Mouse (Mus musculus) forebrain, embryonic 10.5 days (tissue): ENCODE data around the gene Tspan13. TPM values are rescaled to one million over a fixed set of nuclear protein-coding genes. Genes with fewer than 3 reads are reported as not detected.

Source experiments
- DNase-seq: peaks from one replicate; pipeline ENCODE4 v3.0.0-alpha.2; 2017; ENCODE audit warnings: low spot score; ENCODE audit errors: extremely low spot score
- H3K27ac ChIP-seq: fragments of 300-500 bp; sonication (generic); 2 replicates; pipeline ENCODE4 v1.5.1; 2016; ENCODE audit warnings: mild to moderate bottlenecking
- H3K27me3 ChIP-seq: fragments of 300-500 bp; sonication (generic); 2 replicates; pipeline ENCODE4 v1.6.1; 2016; ENCODE audit warnings: mild to moderate bottlenecking; ENCODE audit not compliant: poor library complexity, severe bottlenecking
- H3K36me3 ChIP-seq: fragments of 300-500 bp; sonication (generic); replicated peaks from 2 replicates; pipeline ENCODE4 v1.6.1; 2016; ENCODE audit warnings: mild to moderate bottlenecking, moderate library complexity
- H3K4me1 ChIP-seq: fragments of 300-500 bp; sonication (generic); 2 replicates; pipeline ENCODE4 v1.6.1; 2016
- H3K4me3 ChIP-seq: fragments of 300-500 bp; sonication (generic); 2 replicates; pipeline ENCODE4 v1.5.1; 2016; ENCODE audit warnings: mild to moderate bottlenecking, moderate library complexity
- H3K9me3 ChIP-seq: fragments of 300-500 bp; sonication (generic); 2 replicates; pipeline ENCODE4 v1.6.1; 2016; ENCODE audit warnings: mild to moderate bottlenecking, moderate library complexity
- WGBS: fragments of 180-500 bp; shearing (Covaris S2); methylation state at CpG from one replicate; pipeline ENCODE4 v1.1.7; 2016; 5-methylcytosine and 5-hydroxymethylcytosine counted together
- polyA plus RNA-seq: library from polyadenylated mRNA; unstranded; fragments of >200 nt; fragmentation: Nextera tagmentation; extraction: Ambion mirVana; gene quantifications from 2 replicates; pipeline ENCODE4 v1.2.1, GENCODE M21; 2016

The Tspan13 gene
- polyA plus RNA-seq, 1 experiment from 2014 or later, result 161 TPM

DNA sequence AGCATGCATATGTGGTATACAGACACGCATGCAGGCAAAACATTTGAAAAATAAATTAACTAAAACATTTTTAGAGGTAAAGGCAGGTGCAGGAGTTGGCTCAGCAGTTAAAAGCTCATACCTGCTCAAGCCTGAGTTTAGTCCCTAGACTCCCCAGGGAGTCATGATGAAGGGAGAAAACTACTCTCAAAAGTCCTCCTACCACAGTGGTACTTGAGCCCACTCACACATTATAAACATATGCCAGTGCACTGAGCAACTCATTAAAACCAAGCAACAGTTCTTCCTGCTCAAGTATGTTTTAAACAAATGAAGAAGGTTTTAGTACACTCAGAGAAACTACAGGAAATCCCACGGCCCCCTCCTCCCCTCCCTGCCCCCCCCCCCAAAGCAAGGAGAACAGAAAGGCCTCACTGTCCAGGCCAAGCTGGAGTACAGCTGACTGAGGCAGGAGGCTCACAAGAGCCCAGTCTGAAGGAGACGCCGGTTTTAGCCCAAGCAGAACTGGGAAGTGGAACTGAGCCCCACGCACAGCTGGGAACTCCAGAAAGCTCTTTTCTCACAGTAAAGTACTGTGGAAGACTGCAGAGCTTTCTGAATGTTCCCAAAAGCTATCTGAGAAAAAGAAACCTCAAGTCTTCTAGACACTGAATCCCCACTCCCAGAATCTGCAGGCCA, 13.2 kb downstream of the Tspan13 start:
- DNase-seq, result no peak
- Histone ChIP-seq H3K4me1 (no peaks in the 10 kb centered on the region), H3K4me3 (no peak overlapping the region), H3K36me3 (peaks cover 15% of the 10 kb centered on the region), H3K27me3 (no peaks in the 10 kb centered on the region), H3K9me3 (peaks cover 6% of the 10 kb centered on the region; the same call in 1 of the 2 replicates), H3K27ac (no peak overlapping the region)
- 72% methylated on average over 5 of the region's 5 CpGs for WGBS

- Histone ChIP-seq H3K27me3 (no peaks in the 10 kb centered on the region), H3K27ac (no peak overlapping the region), H3K4me3 (no peak overlapping the region), H3K9me3 (no peaks in the 10 kb centered on the region), H3K4me1 (no peaks in the 10 kb centered on the region), H3K36me3 (no peaks in the 10 kb centered on the region; the same call in 1 of the 2 replicates)
- WGBS, result 96% methylated on average over 2 of the region's 2 CpGs
- no peak for DNase-seq
Observed at GRCm38 (mm10) chr12:36027171-36027570, 15.1 kb downstream of the Tspan13 start.

- H3K27ac ChIP-seq, result no peak overlapping the region
- no peaks in the 10 kb centered on the region for H3K9me3 ChIP-seq
- no peaks in the 10 kb centered on the region for H3K27me3 ChIP-seq
- DNase-seq, result no peak
- no peaks in the 10 kb centered on the region for H3K4me1 ChIP-seq
- H3K36me3 ChIP-seq, result peaks cover 8% of the 10 kb centered on the region
- H3K4me3 ChIP-seq, result no peak overlapping the region
- 90% methylated on average over 4 of the region's 4 CpGs for WGBS
Observed at GRCm38 (mm10) chr12:36026126-36026525, 16.2 kb downstream of the Tspan13 start.

DNA sequence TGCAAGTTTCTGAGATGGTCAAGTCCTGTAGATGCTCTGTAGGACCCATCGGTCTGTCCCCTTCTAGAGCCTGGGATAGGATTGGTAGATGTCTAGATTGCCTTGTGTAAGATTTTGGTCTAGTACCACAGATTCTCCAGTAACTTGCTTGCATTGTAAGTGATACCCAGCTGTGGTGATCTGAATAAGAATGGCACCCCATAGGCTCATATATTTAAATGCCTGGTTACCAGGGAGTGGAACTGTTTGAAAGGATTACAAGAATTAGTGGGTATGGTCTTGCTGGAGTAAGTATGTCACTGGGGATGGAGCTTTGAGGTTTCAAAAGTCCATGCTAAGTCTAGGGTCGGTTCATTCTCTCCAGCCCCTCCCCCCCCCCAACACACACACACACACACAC, 21.6 kb downstream of the Tspan13 start:
- DNase-seq, result no peak
- peaks cover 59% of the 10 kb centered on the region for H3K36me3 ChIP-seq
- 94% methylated on average over 2 of the region's 2 CpGs for WGBS
- H3K4me3 ChIP-seq, result no peak overlapping the region
- no peaks in the 10 kb centered on the region for H3K27me3 ChIP-seq
- H3K27ac ChIP-seq, result no peak overlapping the region
- H3K4me1 ChIP-seq, result no peaks in the 10 kb centered on the region
- no peaks in the 10 kb centered on the region for H3K9me3 ChIP-seq

- Histone ChIP-seq H3K27me3 (no peaks in the 10 kb centered on the region), H3K36me3 (peaks cover 65% of the 10 kb centered on the region), H3K9me3 (no peaks in the 10 kb centered on the region), H3K27ac (no peak overlapping the region), H3K4me3 (no peak overlapping the region), H3K4me1 (no peaks in the 10 kb centered on the region)
- DNase-seq, result no peak
- 88% methylated on average over 3 of the region's 3 CpGs for WGBS
Observed at GRCm38 (mm10) chr12:36020081-36020480, 22.2 kb downstream of the Tspan13 start.

DNA sequence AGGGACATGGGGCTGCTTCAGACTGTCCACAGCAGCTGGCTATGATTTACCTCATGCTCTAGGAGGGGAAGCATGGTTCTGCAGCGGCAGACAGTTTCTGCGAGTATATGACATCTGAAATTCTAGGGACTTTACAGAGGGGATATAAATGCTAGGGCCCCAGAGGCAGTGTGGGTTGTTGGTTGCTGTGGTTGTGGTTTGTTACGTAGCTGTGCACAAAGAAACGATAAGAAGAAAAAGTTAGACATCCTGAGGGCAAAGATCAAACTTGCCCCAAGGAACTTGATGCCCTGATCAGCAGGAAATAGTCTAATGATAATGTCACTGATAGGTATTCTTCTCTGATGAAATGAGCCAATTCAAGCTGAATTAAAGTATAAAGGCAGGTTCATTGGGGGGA, 22.7 kb downstream of the Tspan13 start:
- Histone ChIP-seq H3K9me3 (no peaks in the 10 kb centered on the region), H3K27ac (no peak overlapping the region), H3K27me3 (no peaks in the 10 kb centered on the region), H3K4me3 (no peak overlapping the region), H3K4me1 (no peaks in the 10 kb centered on the region), H3K36me3 (peaks cover 70% of the 10 kb centered on the region)
- no peak for DNase-seq
- WGBS, result 90% methylated on average over 4 of the region's 4 CpGs

- no peak for DNase-seq
- Histone ChIP-seq H3K27ac (no peak overlapping the region), H3K27me3 (no peaks in the 10 kb centered on the region), H3K4me3 (no peak overlapping the region), H3K9me3 (no peaks in the 10 kb centered on the region), H3K4me1 (no peaks in the 10 kb centered on the region), H3K36me3 (peaks cover 80% of the 10 kb centered on the region)
- WGBS, result 84% methylated on average over 2 of the region's 2 CpGs
Observed at GRCm38 (mm10) chr12:36017791-36018190, 24.5 kb downstream of the Tspan13 start.

GRCm38 (mm10) chr12:36013216-36013910, 28.9 kb downstream of the Tspan13 start:
- Histone ChIP-seq H3K4me1 (no peaks in the 10 kb centered on the region), H3K4me3 (no peak overlapping the region), H3K27ac (no peak overlapping the region), H3K9me3 (no peaks in the 10 kb centered on the region), H3K36me3 (peaks cover 45% of the 10 kb centered on the region), H3K27me3 (no peaks in the 10 kb centered on the region)
- WGBS, result 74% methylated on average over 7 of the region's 7 CpGs
- no peak for DNase-seq

- no peak for DNase-seq
- 80% methylated on average over 6 of the region's 6 CpGs for WGBS
- no peaks in the 10 kb centered on the region for H3K27me3 ChIP-seq
- no peak overlapping the region for H3K27ac ChIP-seq
- peaks cover under 1% of the 10 kb centered on the region; the same call in 1 of the 2 replicates for H3K36me3 ChIP-seq
- no peak overlapping the region for H3K4me3 ChIP-seq
- no peaks in the 10 kb centered on the region for H3K9me3 ChIP-seq
- H3K4me1 ChIP-seq, result 0 out of 2 replicates have a peak, but pooled peaks cover 7% of the 10 kb centered on the region
Observed at GRCm38 (mm10) chr12:36008364-36009047, 33.8 kb downstream of the Tspan13 start.

DNA sequence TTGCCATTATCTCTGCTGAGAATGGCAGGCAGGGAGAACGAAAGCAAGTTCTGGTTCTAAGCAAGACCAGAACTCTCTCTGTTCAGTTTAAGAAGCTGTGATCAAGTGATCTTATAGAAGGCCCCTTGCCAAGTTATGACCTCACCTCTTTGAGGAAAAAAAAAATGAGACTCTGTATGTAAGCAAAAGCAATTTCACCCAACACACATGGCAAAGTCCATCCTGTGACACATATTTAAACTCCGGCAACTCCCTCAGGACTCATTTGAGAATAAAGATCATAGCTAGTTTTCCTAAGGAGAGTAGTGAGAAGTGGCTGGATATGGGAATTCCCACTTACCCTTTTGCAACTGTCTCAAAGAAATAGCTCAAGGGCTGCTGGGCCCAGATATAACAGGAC, 34.7 kb downstream of the Tspan13 start:
- Histone ChIP-seq H3K27me3 (no peaks in the 10 kb centered on the region), H3K9me3 (no peaks in the 10 kb centered on the region), H3K36me3 (no peaks in the 10 kb centered on the region), H3K4me3 (no peak overlapping the region), H3K4me1 (0 out of 2 replicates have a peak, but pooled peaks cover 7% of the 10 kb centered on the region), H3K27ac (no peak overlapping the region)
- DNase-seq, result no peak
- 91% methylated on average over 2 of the region's 2 CpGs for WGBS

GRCm38 (mm10) chr12:36004714-36005113, 37.6 kb downstream of the Tspan13 start:
- H3K27ac ChIP-seq, result no peak overlapping the region
- DNase-seq, result no peak
- no peaks in the 10 kb centered on the region for H3K9me3 ChIP-seq
- H3K4me3 ChIP-seq, result no peak overlapping the region
- H3K4me1 ChIP-seq, result peaks cover 20% of the 10 kb centered on the region
- no peaks in the 10 kb centered on the region for H3K36me3 ChIP-seq
- WGBS, result 76% methylated on average over 4 of the region's 4 CpGs
- H3K27me3 ChIP-seq, result no peaks in the 10 kb centered on the region

DNA sequence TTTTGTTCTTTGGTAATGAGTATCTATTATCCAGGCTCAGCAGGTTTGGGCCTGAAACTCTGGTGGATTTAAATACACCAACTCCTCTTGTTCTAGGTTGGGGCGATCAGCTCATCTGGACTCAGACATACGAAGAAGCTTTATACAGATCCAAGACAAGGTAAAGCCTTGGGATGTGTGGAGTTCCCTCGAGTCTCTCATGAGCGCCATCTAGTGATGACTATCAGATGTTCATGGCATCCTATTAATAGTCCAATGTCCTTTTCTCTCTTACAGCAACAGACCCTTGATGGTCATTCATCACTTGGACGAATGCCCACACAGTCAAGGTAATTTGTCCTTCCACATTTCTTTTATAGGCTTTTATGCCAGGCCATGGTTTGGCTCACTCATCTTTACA, 46.5 kb downstream of the Tspan13 start:
- 41% methylated on average over 5 of the region's 5 CpGs for WGBS
- no peaks in the 10 kb centered on the region for H3K27me3 ChIP-seq
- H3K36me3 ChIP-seq, result no peaks in the 10 kb centered on the region
- H3K27ac ChIP-seq, result no peak overlapping the region
- no peak for DNase-seq
- H3K9me3 ChIP-seq, result no peaks in the 10 kb centered on the region
- H3K4me1 ChIP-seq, result peaks cover 10% of the 10 kb centered on the region
- no peak overlapping the region for H3K4me3 ChIP-seq

DNA sequence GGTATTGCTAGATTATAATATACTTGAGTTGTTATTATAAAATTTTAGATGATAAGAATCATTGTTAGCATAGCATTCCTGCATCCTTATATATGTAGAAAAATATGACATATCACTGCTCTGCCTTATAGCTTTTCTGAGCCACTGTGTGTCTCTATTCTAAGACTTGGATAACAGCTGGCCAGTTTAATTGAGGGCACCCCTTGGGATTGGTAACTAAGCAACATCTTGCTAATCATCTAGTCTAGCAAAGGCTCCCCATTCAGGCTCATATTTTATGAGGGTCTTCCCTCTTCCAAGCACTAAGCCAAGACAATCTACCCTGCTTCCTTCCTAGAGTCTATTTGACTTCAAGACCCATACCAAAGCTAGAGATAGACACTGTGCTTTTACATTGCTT, 48.2 kb downstream of the Tspan13 start:
- no peak overlapping the region for H3K27ac ChIP-seq
- no peak for DNase-seq
- H3K36me3 ChIP-seq, result no peaks in the 10 kb centered on the region
- H3K4me1 ChIP-seq, result peaks cover 10% of the 10 kb centered on the region
- no peaks in the 10 kb centered on the region for H3K27me3 ChIP-seq
- H3K9me3 ChIP-seq, result no peaks in the 10 kb centered on the region
- H3K4me3 ChIP-seq, result no peak overlapping the region
